Mouse (Mus musculus) NIH3T3 (cell line): Measurements from ENCODE around the gene Ryr3.
"Not testable (repeated sequence)": the region's sequence is repeated elsewhere in the genome, so short reads cannot be mapped to it uniquely, and the experiment has no call there.

Source experiments
- DNase-seq: peaks from one replicate; pipeline ENCODE4 v3.0.0-alpha.2; 2012; ENCODE audit warnings: low read depth

The Ryr3 gene

GRCm38 (mm10) chr2:113095184-113095583 lies 121.7 kb downstream of the Ryr3 start:
- no peak for DNase-seq

GRCm38 (mm10) chr2:113094088-113094487 lies 122.8 kb downstream of the Ryr3 start:
- no peak for DNase-seq

GRCm38 (mm10) chr2:113092756-113093155 lies 124.1 kb downstream of the Ryr3 start:
- no peak for DNase-seq

GRCm38 (mm10) chr2:113091316-113091715 lies 125.6 kb downstream of the Ryr3 start:
- DNase-seq, result not testable (repeated sequence)

- DNase-seq, result no peak
Observed at GRCm38 (mm10) chr2:113076396-113076795, 140.5 kb downstream of the Ryr3 start.

GRCm38 (mm10) chr2:113059367-113059766 lies 157.5 kb downstream of the Ryr3 start:
- no peak for DNase-seq

- DNase-seq, result no peak
Observed at GRCm38 (mm10) chr2:113058914-113059313, 158.0 kb downstream of the Ryr3 start.

GRCm38 (mm10) chr2:113058116-113058515 lies 158.8 kb downstream of the Ryr3 start:
- no peak for DNase-seq

GRCm38 (mm10) chr2:113055591-113055990 lies 161.3 kb downstream of the Ryr3 start:
- no peak for DNase-seq

GRCm38 (mm10) chr2:113049831-113050230 lies 167.1 kb downstream of the Ryr3 start:
- DNase-seq, result no peak

- no peak for DNase-seq
Observed at GRCm38 (mm10) chr2:113036550-113036949, 180.3 kb downstream of the Ryr3 start.

GRCm38 (mm10) chr2:113030689-113031088 lies 186.2 kb downstream of the Ryr3 start:
- DNase-seq, result no peak

- no peak for DNase-seq
Observed at GRCm38 (mm10) chr2:113019896-113020295, 197.0 kb downstream of the Ryr3 start.

GRCm38 (mm10) chr2:113018278-113018677 lies 198.6 kb downstream of the Ryr3 start:
- no peak for DNase-seq

- DNase-seq, result no peak
Observed at GRCm38 (mm10) chr2:113016236-113016635, 200.7 kb downstream of the Ryr3 start.

- DNase-seq, result no peak
Observed at GRCm38 (mm10) chr2:113008961-113009740, 207.7 kb downstream of the Ryr3 start.

- no peak for DNase-seq
Observed at GRCm38 (mm10) chr2:112998498-112998897, 218.4 kb downstream of the Ryr3 start.

GRCm38 (mm10) chr2:112982908-112983510 lies 233.9 kb downstream of the Ryr3 start:
- DNase-seq, result no peak

- DNase-seq, result no peak
Observed at GRCm38 (mm10) chr2:112966807-112967625, 249.9 kb downstream of the Ryr3 start.

GRCm38 (mm10) chr2:112948931-112949330 lies 268.0 kb downstream of the Ryr3 start:
- DNase-seq, result no peak

- no peak for DNase-seq
Observed at GRCm38 (mm10) chr2:112931776-112932175, 285.1 kb downstream of the Ryr3 start.

- no peak for DNase-seq
Observed at GRCm38 (mm10) chr2:112913796-112914195, 303.1 kb downstream of the Ryr3 start.

GRCm38 (mm10) chr2:112912611-112913010 lies 304.3 kb downstream of the Ryr3 start:
- no peak for DNase-seq
